Mouse (Mus musculus): ENCODE results near the gene Ppp1ca. TPM values are rescaled to one million over a fixed set of nuclear protein-coding genes. Genes with fewer than 3 reads are reported as not detected.

Ppp1ca gene
- total RNA-seq, 1 experiment from 2014 or later, result 535 TPM

DNA sequence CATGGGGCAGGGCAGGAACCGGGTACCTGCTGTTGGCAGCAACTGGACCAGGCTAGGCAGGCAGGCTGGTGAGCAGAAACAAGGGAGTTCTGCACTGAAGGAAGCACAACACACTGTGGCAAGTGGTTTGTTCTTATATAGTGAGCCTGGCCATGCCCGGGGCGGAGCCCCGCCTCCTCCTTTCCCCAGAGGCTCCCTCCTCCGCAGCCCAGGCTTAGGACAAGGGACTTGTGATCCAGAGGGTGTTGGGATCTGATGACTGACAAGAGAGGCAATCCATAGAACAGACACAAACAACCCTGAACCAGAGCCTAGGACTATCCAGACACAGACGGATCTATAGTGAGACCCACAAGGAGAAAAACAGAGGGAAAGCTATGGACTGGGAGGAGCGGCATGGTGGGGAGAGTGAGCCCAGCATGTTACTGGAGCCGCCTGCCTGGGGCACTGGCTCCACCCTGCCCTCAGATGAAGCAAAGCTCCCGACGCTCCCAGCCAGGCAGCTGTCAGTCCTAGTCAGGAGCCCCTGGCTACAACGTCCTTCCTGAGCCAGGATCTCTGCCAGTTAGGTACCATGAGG lies 16.4 kb upstream of the Ppp1ca start, which contains the start of gene Carns1:
Gene Carns1 (minus strand): TSS at position 112 of the 580 bp plus-strand sequence.
- ATAC-seq (ENCODE audit: extremely low read depth, insufficient number of reproducible peaks, low FRiP score, poor library complexity, severe bottlenecking), result no peak

DNA sequence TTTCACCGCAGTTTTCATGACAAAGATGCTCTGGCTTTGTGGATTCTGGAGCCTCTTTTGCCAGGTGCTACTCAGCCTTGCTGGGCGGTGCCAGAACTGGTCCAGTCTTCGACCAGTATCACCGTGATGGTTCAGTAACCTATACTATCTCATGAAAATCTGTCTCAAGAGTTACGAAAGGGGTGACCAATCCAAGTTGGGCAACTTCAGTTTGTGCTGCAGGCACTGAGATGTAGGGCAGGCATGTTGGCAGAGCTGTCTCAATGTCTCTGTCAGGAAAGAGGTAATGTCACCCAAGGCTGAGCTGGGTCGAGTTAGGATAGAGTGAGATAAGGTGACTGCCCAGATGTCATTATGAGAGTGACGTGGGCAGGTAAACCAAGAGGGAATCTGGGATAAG lies 11.5 kb upstream of the Ppp1ca start:
- ATAC-seq (ENCODE audit: extremely low read depth, insufficient number of reproducible peaks, low FRiP score, poor library complexity, severe bottlenecking), result 0 out of 2 replicates have a peak, but pooled peaks have one; percentile 6

DNA sequence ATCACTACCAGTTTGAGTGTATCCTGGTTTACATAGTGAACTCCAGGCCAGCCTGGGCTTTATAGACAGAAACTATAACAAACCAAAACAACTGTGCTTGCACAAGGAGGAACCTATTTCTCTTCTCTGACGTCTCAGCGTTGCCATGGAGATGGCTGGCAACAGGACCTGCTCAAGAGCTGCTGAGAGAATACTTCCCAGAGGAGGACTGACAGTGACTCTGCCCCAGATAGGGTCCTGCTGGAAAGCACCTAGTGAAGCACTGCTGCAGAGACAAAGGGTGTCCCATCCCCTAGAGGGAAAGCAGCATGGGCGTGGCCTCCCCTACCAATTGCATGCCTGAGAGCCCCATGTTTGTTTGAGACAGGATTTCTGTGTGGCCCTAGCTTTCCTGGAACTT lies 10.0 kb upstream of the Ppp1ca start:
- peak; percentile 81 for ATAC-seq (ENCODE audit: extremely low read depth, insufficient number of reproducible peaks, low FRiP score, poor library complexity, severe bottlenecking)

DNA sequence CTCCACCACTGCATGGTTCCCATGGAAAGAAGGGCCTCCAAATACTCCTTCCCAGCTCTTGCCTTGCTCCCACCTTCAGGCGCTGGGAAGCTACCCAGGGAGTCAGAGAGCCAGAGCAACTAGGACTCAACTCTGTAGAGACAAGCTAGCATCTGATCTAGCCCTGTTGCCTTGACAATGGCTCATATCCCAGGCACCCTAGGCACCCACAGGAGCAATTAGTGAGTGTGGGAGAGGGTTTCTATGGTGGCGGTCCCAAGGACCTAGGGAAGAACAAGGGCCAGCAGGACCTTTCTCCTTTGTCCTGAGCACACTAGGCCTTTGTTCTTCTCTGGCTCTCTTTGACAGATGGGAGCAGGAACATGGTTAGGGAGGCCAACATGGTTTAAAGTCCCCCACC lies 8.2 kb upstream of the Ppp1ca start:
- no peak for ATAC-seq (ENCODE audit: extremely low read depth, insufficient number of reproducible peaks, low FRiP score, poor library complexity, severe bottlenecking)

DNA sequence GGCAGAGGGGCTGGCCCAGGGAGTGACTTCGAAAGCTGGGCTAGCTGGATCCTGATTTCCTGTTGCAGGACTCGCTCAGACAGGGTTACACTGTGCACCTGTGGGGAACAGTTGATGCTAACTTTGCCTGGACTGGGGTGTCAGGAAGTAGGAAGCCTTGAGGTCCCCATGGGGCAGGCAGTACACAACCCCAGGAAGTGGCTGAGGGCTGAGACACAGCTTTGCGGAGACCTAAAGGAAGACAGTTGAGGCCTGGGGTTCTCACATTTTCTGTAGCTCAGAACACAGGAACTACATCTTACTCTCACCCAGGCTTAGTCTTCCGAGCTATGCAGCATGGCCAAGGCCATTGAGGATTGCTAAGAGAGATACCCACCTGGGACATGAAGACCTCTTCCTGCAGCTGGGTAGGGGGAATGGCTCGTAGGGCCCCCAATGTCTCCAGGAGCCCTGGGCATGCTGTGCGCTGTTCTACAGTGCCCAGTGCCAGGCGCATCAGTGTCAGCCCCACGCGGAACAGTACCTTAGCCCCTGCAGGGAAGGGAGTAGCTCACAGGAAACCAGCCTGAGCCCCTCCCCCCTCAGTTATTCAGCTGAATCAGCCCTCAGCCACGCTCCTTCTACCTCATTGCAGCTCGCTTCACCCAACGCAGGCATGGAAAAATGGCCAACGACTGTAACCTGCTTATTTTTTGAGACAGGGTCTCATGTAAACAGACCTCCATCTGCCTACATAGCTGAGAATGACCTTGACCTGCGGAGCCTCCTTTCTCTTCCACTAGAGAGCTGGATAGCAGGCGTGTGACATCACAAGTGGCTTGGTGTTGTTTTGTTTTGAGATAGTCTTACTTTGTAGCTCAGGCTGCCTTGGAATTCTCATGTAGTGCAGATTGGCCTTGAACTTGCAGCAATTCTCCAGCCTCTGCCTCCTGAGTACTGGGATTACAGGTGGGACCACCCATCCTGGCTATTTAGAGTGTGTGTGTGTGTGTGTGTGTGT lies 6.6 kb upstream of the Ppp1ca start:
- ATAC-seq (ENCODE audit: extremely low read depth, insufficient number of reproducible peaks, low FRiP score, poor library complexity, severe bottlenecking), result peak; percentile 38

DNA sequence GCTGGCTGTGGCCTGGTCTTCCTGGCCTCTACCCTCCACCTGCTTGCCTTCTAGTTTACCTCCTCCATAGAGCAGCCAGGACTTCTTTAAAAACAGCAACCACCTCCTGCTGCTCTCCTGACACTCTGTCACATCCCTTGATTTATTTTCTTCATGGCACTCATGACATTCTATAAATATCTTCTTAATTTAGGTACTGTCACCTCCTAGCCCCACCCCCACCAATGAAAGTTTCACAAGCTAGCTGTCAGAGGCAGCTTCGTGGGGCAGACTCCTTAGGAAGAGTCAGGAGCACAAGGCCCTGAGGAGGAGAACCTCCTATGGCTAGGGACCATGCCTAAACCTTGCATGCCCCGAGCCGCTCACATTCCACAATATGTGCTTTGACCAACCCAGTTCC lies 4.6 kb upstream of the Ppp1ca start:
- no peak for ATAC-seq (ENCODE audit: extremely low read depth, insufficient number of reproducible peaks, low FRiP score, poor library complexity, severe bottlenecking)

DNA sequence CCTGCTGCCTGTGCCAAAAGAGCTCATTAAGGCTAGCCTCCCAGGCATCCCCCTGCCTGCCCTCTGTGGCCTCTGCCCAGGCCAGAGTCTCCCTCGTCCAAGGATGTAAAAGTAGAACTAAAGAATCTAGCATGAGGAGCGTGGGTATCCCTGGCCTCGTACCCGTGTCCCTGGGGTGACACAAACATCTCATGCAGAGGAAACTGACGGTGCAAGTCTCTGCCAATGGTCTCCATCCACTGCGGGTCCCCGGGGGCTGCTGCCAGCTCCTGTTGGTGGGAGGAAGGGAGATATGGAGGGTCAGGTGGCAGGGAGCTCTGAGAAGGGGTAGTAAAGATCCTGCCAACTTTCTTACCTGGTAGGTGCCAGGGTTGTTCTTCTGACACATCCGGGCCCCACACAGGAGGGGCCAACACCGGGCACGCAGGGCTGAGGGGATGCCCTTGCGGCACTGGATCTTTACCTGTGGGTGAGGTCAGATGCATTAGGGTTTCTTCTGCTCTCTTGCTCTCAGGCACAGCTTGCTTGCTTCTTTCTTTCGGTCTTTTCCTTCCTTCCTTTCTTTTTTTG lies 2.7 kb upstream of the Ppp1ca start:
- no peak for ATAC-seq (ENCODE audit: extremely low read depth, insufficient number of reproducible peaks, low FRiP score, poor library complexity, severe bottlenecking)

DNA sequence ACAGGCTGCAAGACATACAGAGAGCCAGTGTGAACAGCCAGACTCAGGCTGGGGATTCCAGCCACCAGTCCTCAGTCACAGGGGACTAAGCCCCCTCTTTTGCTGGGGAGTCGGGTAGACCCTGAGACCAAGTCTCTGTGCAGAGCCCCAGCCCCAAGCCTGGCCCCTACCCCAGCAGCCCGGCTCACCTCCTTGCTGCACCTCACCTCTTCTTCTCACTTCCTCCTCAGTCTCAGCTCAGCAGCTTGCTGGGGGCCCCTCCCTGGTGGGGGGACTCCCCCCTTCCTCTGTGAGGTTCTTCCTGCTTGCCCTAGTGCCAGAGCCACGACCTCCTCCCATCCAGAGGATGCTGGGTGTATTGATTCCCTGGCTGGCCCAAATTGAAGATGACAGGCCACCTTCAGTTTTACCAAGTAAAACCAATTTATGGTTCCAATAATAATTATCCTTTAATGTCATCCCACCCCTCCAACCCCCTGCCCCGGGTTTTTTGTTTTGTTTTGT lies 982 bp upstream of the Ppp1ca start, which contains the start of gene Tbc1d10c:
Gene Tbc1d10c (minus strand): TSS at position 454 of the 504 bp plus-strand sequence.
- ATAC-seq (ENCODE audit: extremely low read depth, insufficient number of reproducible peaks, low FRiP score, poor library complexity, severe bottlenecking), result peak; percentile 71

DNA sequence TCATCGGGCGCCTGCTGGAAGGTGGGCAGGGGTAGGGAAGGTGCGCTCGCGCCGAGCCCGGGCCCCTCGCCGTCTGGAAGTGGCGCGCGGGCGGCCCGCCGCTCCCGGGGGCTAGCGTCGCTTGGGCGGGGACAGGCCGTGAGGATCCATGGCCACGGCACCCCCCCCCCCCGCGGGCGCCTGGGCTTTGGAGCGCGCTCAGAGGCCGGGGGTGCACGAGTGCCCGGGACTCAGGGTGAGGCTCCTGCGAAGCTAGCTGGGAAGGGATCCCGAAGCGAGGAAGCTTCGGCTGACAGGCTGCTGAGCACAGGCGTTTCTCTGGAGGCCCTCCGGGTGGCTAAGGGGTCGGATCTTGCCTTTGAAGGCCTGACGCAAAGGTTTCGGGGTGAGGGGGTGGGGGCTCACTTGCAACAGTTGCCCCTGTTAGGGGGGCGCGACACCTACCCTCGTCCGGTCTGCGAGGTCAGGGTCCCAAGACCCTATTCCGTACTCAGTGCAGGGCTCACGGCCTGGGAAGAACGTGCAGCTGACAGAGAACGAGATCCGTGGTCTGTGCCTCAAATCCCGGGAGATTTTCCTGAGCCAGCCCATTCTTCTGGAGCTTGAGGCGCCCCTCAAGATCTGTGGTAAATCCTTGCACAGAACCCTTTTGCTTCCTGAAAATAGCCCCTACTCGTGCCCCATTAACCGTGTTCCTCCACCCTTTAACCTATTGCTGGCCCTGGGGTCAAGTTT lies 553 bp downstream of the Ppp1ca start:
- no peak for ATAC-seq (ENCODE audit: extremely low read depth, insufficient number of reproducible peaks, low FRiP score, poor library complexity, severe bottlenecking)

DNA sequence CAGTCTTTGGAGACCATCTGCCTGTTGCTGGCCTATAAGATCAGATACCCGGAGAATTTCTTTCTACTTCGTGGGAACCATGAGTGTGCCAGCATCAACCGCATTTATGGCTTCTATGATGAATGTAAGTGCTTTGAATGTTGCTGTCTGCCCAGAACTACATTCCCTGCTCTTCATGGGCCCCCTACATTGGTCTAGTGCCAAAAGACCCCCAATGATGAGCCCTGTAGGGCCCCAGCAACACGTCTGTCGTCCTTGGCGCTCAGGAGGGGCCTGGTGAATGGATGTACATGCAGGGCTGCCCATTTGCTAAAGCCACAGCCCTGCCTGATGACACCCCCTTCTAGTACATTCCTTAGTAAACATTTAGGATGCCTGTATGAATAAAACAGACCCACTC lies 1.3 kb downstream of the Ppp1ca start:
- ATAC-seq (ENCODE audit: extremely low read depth, insufficient number of reproducible peaks, low FRiP score, poor library complexity, severe bottlenecking), result no peak

DNA sequence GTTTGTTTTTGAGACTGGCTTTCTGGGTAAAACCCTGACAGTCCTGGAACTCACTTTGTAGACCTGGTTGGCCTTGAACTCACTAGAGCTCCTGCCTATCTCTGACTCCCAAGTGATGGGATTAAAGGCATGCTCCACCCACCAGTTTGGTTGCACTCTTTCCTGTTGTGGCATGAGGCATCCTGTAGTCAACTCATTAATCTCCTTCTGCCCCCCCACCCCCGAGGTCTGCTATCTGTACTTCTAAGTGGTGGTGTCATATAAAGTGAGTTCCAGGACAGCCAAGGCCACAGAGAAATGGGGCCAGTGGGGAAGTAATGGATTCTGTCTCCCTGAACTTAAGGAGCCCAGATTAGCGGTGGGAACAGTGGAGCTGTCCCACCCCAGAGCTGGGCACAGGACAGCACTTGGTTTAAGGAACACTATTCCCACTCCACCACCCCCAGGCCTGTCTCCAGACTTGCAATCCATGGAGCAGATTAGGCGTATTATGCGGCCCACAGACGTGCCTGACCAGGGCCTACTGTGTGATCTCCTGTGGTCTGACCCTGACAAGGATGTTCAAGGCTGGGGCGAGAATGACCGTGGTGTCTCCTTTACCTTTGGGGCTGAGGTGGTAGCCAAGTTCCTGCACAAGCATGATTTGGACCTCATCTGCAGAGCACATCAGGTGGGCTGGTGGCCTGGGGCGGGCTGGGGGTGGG lies 2.3 kb downstream of the Ppp1ca start:
- no peak for ATAC-seq (ENCODE audit: extremely low read depth, insufficient number of reproducible peaks, low FRiP score, poor library complexity, severe bottlenecking)

DNA sequence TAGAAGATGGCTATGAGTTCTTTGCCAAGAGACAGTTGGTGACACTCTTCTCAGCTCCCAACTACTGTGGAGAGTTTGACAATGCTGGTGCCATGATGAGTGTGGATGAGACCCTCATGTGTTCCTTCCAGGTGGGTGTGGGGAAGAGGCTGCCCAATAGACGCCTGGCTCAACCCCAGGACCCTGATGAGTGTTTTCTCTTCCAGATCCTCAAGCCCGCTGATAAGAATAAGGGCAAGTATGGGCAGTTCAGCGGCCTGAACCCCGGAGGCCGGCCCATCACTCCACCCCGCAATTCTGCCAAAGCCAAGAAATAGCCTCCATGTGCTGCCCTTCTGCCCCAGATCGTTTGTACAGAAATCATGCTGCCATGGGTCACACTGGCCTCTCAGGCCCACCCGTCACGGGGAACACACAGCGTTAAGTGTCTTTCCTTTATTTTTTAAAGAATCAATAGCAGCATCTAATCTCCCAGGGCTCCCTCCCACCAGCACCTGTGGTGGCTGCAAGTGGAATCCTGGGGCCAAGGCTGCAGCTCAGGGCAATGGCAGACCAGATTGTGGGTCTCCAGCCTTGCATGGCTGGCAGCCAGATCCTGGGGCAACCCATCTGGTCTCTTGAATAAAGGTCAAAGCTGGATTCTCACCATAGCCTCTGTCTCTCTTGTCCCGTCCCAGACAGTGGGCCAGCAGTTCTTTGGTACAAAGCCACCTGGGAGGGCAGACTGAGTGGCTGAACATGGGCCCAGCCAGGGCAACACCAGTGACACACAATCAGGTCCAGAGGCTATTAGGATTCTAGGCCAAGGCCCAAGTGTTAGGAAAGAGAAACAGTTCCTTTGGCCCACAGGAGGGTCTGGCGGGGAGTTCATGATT lies 3.1 kb downstream of the Ppp1ca start:
- ATAC-seq (ENCODE audit: extremely low read depth, insufficient number of reproducible peaks, low FRiP score, poor library complexity, severe bottlenecking), result no peak

DNA sequence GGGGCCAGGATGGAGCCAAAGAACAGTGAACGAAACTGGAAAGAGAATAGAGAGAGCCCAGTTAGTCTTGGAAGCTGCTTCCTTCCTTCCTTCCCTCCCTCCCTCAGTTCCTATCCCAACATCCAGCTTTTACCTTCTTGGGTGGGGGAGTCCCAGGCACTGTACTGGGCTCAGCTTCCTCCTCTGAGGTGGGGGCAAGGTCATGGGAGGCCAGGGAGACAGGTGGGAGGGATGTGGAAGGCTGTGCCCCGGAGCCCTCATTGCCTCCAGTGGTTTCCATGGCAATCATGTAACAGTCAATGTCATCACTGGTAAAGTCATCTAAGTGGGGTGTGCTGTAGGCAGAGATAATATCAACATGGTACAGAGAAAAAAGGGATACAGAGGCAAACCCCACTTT lies 4.2 kb downstream of the Ppp1ca start:
- no peak for ATAC-seq (ENCODE audit: extremely low read depth, insufficient number of reproducible peaks, low FRiP score, poor library complexity, severe bottlenecking)

DNA sequence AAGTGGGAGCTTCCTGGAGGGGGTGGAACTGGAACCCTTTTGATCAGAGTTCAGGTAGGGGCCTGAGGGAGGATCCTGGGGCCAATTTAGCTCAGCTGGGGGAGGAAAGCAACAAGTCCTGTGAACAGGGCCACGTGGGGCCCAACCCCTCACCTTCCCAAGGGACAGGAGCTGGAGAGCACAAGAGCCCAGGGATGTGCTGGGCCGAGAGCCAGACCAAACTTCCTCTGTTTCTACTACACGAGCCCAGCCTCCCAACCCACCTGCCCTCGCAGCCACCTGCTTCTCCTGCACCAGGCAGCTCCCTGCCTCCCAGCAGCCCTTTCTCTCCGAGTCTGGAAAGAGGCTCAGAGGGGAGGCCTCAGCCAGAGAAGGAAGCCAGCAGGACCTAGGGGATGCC lies 4.7 kb downstream of the Ppp1ca start:
- no peak for ATAC-seq (ENCODE audit: extremely low read depth, insufficient number of reproducible peaks, low FRiP score, poor library complexity, severe bottlenecking)

DNA sequence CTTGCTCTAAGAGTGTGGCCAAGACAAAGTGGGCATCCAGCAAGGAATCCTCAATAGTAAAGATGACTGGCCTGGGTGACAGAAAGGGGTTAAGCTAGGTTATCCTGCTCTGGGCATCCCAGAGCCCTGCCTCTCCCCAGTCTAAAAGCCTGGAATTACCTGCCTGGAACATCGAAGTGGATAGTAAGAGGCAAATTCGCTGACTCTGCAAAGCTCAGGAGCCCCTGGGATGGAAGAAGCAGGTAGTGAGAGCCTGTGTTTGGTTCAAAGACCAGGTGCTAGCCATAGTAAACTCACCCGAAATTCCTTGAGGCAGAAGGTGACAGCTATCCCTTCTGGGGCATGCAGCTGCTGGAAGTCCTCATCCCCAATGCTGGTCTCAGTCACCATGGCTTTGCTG lies 5.3 kb downstream of the Ppp1ca start:
- ATAC-seq (ENCODE audit: extremely low read depth, insufficient number of reproducible peaks, low FRiP score, poor library complexity, severe bottlenecking), result no peak

DNA sequence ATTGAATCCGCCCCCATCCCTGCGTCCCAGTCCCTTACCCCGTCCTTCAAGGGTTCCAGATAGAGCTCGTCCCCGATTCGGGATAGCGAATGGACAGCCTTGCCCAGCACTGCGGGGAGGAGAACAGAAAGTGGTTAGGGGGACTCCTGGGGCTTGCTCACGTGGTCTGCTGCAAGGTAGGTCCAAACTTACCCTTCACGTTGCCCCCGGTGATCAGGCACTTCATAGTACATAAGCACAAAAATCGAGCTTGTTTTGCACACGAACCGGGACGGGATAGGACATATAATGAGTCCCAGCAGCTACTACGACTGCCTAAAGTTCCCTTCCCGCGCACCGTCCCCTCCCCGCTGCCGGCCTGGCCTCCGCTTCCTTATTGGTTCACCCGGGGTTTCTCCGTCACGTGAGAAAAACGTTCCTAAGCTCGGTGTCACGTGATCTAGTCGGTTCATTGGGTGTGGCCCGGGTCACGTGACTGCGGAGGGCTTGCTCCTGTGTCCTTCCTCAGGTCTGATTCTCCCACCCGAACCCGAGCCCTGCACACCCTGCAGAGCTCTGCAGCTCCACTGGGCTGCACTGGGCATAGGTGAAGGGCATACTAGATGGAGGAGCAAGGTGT lies 9.5 kb downstream of the Ppp1ca start, which contains the start of gene Rad9a:
Gene Rad9a (minus strand): TSS at position 372 of the 619 bp plus-strand sequence.
- peak; percentile 67 for ATAC-seq (ENCODE audit: extremely low read depth, insufficient number of reproducible peaks, low FRiP score, poor library complexity, severe bottlenecking)

DNA sequence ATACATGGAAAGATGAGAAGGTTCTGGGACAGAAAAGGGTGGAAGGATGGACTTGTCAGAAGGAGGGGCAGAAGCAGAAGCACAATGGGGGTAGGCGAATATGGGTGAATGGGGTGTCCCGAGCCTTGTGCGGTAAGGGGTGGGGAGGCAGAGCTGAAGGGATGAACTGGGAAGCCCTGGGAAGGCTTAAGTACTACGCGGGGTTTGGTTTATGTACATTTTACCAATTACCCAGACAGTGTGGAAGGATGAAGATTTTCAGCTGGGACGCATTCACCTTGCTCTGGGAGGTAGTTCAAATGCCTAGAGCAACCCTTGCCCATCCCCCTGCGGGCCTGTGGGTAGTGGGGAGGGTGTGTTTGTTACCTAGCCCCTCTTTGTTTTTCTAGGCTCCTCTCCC lies 10.3 kb downstream of the Ppp1ca start:
- ATAC-seq (ENCODE audit: extremely low read depth, insufficient number of reproducible peaks, low FRiP score, poor library complexity, severe bottlenecking), result no peak
